Mouse (Mus musculus) adrenal gland, postnatal 25 days (tissue): ENCODE results near the gene Cmc4. TPM values are rescaled to one million over a fixed set of nuclear protein-coding genes. Genes with fewer than 3 reads are reported as not detected.

ENCODE experiments used
- DNase-seq: peaks from one replicate; pipeline ENCODE4 v3.0.0; 2021; ENCODE audit warnings: mixed read lengths
- long read RNA-seq: library from polyadenylated mRNA; stranded (forward); transcript quantifications from one replicate; pipeline ENCODE4 v2.0.0, GENCODE M21; 2021
- total RNA-seq: library from RNA; stranded (reverse); gene quantifications from 2 replicates; pipeline ENCODE4 v1.2.3, GENCODE M21; 2021

The Cmc4 gene
- total RNA-seq = 10.0 and 12.2 TPM in 2 replicates
- long read RNA-seq, partial matches to known transcripts = 0 of 5 reads
- long read RNA-seq, other reads (novel, unspliced or antisense) = 2 of 5 reads

DNA sequence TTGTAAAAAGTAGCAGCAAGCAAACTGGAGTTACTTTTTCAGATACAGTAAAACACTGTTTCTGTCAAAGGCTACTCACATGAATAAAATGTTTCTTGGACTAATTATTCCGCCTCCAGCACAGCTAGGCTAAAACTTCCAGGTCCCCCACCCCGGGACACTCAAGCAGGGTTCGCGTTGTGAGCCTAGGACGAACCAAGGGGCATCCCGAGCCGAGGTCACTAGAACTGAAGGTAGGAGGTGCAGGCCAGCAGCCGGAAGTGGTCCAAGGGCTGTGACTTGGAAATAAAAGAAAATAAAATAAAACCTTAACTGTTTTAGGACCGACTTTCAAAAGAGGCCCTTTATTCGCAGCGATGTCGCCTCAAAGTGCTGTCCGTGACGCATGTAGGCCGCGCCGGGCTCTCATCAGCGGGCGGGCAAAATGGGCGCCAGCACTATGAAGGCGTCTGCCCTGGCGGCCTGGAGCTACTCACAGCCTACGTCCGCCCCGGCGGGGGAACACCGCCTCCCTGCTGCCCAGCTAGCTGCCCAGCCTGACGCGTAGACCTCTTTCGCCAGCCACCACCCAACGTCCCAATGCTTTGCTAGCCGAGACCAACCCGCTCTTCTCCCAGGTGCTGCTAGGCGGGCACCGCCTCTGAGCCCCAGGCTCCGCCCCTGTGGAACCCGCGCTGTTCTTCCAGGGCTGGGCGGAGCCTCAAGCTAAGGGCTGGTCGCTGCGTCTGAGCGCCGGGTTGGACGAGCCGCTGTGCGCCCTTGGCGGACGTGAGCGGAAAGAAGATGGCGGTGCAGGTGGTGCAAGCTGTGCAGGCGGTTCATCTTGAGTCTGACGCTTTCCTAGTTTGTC lies at the start of gene Cmc4, which contains the start of the genes Mtcp1 and Brcc3:
Cmc4 (minus strand) TSS at position 649 of the 850 bp plus-strand sequence.
Mtcp1 (minus strand) TSS at position 653 of the 850 bp plus-strand sequence.
Brcc3 (plus strand) TSS at position 693 of the 850 bp plus-strand sequence.
- DNase-seq = peak; percentile 83

DNA sequence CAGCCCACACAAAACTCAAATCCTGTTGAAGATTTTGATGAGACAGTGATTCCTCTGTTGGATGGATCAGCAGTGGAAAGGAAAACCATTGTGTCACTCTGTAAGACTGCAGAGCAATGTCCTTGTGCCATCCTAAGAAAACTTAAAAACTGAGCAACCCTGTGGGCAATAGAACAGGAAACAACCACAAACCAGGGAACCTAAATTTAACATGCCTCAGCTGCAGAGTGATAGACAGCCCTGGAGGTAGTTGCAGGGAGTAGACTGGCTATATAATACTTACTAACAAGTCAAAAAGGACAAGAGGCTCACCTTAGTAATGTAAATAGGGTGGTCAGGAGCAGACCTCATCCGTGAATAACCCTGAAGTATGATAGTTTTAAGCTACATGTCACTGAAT lies 38.2 kb upstream of the Cmc4 start:
- no peak for DNase-seq

DNA sequence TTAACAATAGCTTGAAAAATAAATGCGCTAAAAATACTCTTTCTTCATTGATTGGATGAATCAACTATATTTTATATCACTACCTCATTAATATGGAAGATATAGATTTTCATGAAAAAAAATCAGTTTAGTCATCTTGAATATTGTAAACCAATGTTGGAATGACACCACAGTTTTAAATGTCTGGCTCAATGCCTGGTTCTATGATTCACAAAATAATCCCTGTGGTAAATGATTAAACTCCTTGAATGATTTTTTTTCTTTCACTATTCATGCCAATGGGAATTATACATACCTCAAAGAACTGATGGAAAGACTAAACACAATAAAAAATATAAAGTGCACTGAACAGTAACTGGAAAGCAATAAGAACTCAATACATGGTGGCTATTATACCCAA lies 6.7 kb downstream of the Cmc4 start:
- no peak for DNase-seq

DNA sequence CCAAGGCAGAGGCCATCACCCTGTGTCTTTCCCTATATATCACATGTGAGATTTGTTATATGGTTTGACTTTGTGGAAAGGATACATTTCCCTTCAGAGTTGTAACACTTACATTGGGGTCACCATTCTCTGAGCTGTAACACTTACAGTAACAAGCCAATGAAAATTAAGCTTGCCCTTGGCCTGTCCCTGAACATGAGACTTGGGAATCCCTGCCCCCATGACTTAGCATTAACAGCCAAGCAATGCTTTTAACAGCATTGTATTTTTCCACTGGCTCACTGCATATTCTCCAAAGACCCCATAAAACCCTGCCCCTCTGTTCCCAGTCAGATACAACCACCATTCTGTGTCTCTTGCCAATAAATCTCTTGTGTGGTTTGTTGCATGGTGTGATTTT lies 13.0 kb downstream of the Cmc4 start:
- no peak for DNase-seq

DNA sequence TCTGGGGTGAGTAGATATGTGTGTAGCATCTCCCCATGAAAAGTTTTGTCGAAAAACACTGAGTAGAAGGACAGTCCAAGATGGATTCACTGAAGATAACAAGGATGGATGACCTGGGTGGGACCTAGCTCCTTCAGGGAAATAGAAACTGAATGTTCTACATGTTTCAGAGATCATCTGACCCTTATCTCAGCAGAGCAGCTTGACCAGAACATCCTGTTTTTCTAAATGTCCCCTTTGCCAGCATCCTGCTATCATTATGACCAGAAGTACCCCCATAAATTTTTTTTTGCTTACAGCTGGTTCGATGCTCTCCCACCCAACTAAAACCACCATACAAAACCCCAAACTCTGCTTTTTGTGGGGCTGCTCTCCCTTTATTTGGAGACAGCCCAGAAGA lies 13.7 kb downstream of the Cmc4 start:
- no peak for DNase-seq

DNA sequence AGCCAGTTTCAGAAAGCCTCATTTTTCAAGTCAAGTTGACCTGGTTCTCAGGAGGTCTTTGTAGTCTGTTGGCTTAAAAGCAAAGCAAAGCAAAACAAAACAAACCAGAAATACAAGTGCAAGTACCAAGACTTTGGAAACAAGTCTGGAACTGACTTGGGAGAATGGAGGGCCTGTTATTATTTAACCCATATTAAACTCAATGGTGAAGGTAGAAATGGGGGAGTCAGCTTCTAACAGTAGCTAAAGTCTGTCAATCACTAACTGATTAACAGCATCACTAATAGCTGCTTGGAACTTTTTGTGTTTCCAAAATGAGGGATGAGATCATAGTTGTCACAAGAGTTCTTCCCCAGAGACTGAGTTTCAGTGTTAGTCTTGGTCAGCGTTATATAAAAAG lies 16.9 kb downstream of the Cmc4 start:
- no peak for DNase-seq

DNA sequence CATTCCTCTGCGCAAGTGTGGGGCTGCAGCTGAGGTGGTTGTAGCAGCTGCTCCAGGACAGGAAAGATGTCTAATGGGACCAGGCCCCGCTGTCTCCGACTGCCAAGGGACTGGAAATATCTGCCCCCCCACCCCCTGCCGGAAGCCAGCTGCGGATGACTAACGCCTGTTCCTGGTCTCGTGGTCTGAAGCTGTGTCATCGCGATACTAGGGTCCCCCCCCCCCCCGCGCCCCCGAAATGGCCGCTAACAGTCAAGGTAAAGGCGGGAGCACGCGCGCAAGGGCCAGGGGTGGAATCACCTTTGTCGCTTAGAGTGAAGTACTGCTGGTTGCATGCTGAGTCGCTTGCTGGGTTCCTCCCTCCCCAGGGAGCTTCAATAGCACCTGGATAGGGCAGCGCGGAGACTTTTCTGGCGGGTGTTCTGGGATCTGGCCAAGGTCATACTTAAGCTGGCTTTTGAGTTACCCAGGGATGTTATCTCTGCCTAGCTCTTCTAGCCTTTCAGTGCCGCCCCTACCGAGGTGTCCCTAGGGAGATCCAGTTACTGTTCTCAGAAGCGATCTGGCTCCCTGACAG lies 34.1 kb downstream of the Cmc4 start, which contains the start of the genes Fundc2 and F8:
Fundc2 (plus strand) TSS at position 205 of the 577 bp plus-strand sequence.
F8 (minus strand) TSS at position 421 of the 577 bp plus-strand sequence.
- peak; percentile 71 for DNase-seq

DNA sequence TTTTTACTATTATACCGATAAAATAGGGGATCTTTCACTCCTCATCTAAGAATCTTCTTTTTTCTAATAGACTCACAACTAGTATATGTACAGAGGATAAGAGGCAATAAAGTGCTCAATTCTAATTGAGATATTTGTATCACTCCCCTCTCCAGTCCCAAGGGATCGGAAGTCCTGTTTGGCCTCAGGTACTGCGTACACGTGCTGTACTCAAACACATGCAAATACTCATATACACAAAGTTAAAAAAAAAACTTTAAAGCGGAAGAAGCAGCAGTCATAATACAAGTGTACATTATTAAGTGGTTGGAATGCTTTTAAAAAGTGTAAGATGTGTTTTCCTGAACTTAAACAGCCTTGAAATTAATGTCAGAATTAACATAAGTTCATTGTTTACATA lies 34.7 kb downstream of the Cmc4 start:
- DNase-seq = no peak

DNA sequence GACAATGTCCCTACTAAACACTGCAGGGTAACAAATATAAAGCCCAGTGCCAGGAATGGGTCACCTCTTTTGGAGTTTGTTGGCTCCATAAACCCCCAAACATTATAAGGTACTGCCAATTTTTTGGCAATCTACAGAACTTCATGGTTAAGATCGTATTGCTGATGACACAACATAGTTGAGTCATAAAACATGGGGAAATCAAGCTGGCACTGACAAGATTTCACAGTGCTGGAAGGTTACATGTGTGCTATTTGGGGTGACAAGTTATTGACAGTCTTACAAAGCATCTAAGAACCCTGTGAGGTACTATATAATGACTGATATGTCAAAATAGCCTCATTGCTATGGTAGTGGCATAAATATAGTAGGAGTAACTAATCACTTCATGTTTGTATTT lies 35.2 kb downstream of the Cmc4 start:
- DNase-seq = no peak

DNA sequence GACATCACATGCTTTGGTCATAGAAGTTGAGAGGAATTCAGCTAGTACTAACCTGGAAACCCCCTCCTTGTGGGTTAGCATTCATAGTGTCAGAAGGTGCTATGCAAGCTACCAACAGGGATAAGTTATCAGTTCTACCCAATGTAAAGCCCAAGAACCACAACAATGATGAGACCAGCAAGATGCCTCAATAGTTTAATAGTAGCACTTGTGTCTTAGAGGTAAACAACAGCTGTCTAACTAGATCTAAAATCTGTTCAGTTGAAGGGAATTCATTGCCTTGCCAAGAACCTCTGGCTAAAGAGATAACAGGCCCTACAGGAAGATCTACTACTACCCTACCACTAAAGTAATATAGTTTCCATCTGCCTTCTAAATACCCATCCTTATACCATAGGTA lies 39.6 kb downstream of the Cmc4 start:
- no peak for DNase-seq

DNA sequence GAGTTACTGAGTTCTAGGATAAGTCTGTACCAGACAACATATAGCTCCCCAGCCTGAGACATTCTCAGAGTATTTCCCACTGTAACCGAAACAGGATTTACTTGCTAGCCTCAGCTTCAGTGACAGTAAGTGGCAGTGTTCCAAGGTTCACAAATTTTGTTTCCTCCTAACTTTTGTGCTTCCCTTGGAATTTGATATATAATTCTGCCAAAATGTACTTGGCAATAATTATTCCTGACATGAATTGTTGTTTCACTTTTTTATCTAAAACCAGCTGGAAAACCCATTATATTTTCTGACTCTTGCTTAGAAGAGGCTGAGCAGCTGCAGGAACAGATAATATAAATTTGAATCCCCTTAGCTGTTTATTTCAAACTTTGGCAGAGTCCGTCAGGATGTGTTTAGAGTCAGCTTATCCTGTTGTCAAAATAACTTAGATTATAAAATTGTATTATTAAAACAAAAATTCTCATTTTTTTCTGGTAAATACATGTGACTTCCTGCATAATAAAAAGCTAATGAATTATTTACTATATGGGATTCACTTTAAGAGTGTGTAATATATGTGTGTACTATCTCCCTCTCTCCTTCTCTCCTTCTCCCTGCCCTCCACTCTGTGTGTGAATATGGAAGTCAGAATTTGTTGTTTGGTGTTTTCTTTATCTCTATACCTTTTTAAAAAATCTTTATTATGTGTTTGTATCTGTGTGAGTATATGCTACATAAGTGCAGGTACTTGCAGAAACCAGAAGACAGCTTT lies 43.5 kb downstream of the Cmc4 start:
- DNase-seq = no peak

DNA sequence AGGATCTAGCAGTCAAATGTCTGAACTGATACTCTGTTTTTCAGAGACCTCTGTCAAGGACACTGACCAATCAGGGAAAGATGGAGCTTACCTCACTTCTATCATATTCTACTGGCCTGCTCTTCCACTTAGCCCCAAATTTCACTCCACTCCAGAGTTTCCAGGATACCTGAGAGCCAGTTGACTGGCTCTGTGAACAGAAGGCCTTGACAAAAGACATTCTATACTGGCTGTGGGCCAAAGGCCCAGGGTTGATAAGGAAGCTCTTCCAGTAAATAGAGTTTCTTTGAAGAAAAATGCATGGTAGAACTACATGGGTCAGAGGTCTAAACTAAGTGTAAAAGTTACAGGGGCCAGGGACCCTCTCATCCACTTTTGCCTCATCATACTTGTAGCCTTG lies 46.2 kb downstream of the Cmc4 start:
- peak; percentile 9 for DNase-seq

Other genes with a start within 250 kb of the Cmc4 start
- 66.9 and 76.7 TPM in 2 replicates for gene Fundc2, start 34.2 kb downstream of the Cmc4 start, total RNA-seq
- 6.8 and 9.9 TPM in 2 replicates for gene F8, start 34.0 kb downstream of the Cmc4 start, total RNA-seq
- 11.4 and 12.1 TPM in 2 replicates for gene Mtcp1, start within 50 bp of the Cmc4 start, total RNA-seq
- gene Brcc3, start within 50 bp of the Cmc4 start, total RNA-seq = 27.7 and 29.1 TPM in 2 replicates
- 37.4 and 43.1 TPM in 2 replicates for gene Vbp1, start 97.7 kb upstream of the Cmc4 start, total RNA-seq
- 0.95 and 1.3 TPM in 2 replicates for gene Rab39b, start 161.6 kb upstream of the Cmc4 start, total RNA-seq